Mouse (Mus musculus): ENCODE measurements around the gene Fat1. TPM values are rescaled to one million over a fixed set of nuclear protein-coding genes. Genes with fewer than 3 reads are reported as not detected.

Fat1 gene
- polyA plus RNA-seq, 1 experiment from 2014 or later, result 31.5 TPM

- Histone ChIP-seq H3K9ac (no peak overlapping the region), H3K27me3 (no peaks in the 10 kb centered on the region), H3K36me3 (peaks cover 29% of the 10 kb centered on the region), H3K27ac (no peak overlapping the region), H3K9me3 (no peaks in the 10 kb centered on the region), H3K4me1 (peaks cover 50% of the 10 kb centered on the region), H3K4me2 (replicated peaks) (no peak overlapping the region), H3K4me3 (no peak overlapping the region)
- no peak for ATAC-seq (ENCODE audit: low FRiP score, low read depth)
- WGBS, result 47% methylated on average over 6 of the region's 6 CpGs
These were observed 57.4 kb downstream of the Fat1 start for GRCm38 (mm10) chr8:44992664-44993063.

- Histone ChIP-seq H3K27ac (no peak overlapping the region), H3K36me3 (peaks cover 29% of the 10 kb centered on the region), H3K9ac (no peak overlapping the region), H3K4me2 (replicated peaks) (no peak overlapping the region), H3K27me3 (no peaks in the 10 kb centered on the region), H3K4me3 (no peak overlapping the region), H3K4me1 (peaks cover 57% of the 10 kb centered on the region), H3K9me3 (no peaks in the 10 kb centered on the region)
- no peak for ATAC-seq (ENCODE audit: low FRiP score, low read depth)
- 69% methylated on average over 4 of the region's 4 CpGs for WGBS
These were observed 58.1 kb downstream of the Fat1 start for GRCm38 (mm10) chr8:44993376-44993775.

- WGBS, result 20% methylated on average over 3 of the region's 3 CpGs
- H3K4me2 ChIP-seq (replicated peaks), result no peak overlapping the region
- peaks cover 70% of the 10 kb centered on the region for H3K4me1 ChIP-seq
- H3K9ac ChIP-seq, result no peak overlapping the region
- peak; percentile 52; the same call in 1 of the 2 replicates for ATAC-seq (ENCODE audit: low FRiP score, low read depth)
- no peaks in the 10 kb centered on the region for H3K9me3 ChIP-seq
- H3K36me3 ChIP-seq, result peaks cover 8% of the 10 kb centered on the region
- no peak overlapping the region for H3K4me3 ChIP-seq
- H3K27me3 ChIP-seq, result no peaks in the 10 kb centered on the region
- no peak overlapping the region for H3K27ac ChIP-seq
These were observed 61.2 kb downstream of the Fat1 start for GRCm38 (mm10) chr8:44996493-44996892.

- no peak overlapping the region for H3K9ac ChIP-seq
- H3K4me1 ChIP-seq, result peaks cover 69% of the 10 kb centered on the region
- WGBS, result 54% methylated on average over 3 of the region's 3 CpGs
- H3K4me2 ChIP-seq (replicated peaks), result peak overlapping the region; percentile 40; the same call in 1 of the 2 replicates
- H3K36me3 ChIP-seq, result peaks cover 10% of the 10 kb centered on the region; the same call in 1 of the 2 replicates
- no peak overlapping the region for H3K4me3 ChIP-seq
- no peak overlapping the region for H3K27ac ChIP-seq
- H3K9me3 ChIP-seq, result no peaks in the 10 kb centered on the region
- no peak for ATAC-seq (ENCODE audit: low FRiP score, low read depth)
- no peaks in the 10 kb centered on the region for H3K27me3 ChIP-seq
These were observed 62.1 kb downstream of the Fat1 start for GRCm38 (mm10) chr8:44997321-44997720.

DNA sequence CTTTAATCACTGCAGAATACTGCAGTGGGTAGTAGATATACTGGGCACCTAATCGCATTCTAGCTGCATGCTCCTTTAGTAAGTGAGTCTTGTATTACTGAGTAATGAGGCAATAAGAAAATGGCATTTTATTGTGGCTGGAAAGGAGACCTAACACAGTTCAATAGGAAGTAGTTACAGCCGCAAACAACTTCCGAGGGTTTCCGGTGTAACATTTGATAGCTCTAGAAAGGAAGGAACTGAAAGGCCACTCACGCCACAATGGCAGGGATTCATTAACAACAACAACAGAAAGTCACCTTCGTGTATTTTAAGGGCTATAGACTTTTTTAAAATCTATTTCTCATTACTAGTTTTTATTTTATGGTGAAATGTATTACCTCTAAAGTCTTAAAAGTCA lies 62.6 kb downstream of the Fat1 start:
- Histone ChIP-seq H3K9me3 (no peaks in the 10 kb centered on the region), H3K4me2 (replicated peaks) (peak overlapping the region; percentile 40), H3K27me3 (no peaks in the 10 kb centered on the region), H3K36me3 (peaks cover 6% of the 10 kb centered on the region; the same call in 1 of the 2 replicates), H3K27ac (no peak overlapping the region), H3K4me1 (peaks cover 69% of the 10 kb centered on the region), H3K4me3 (no peak overlapping the region), H3K9ac (no peak overlapping the region)
- no peak for ATAC-seq (ENCODE audit: low FRiP score, low read depth)
- WGBS, result 28% methylated on average over 6 of the region's 6 CpGs

GRCm38 (mm10) chr8:44998275-44998674 lies 63.0 kb downstream of the Fat1 start:
- no peak for ATAC-seq (ENCODE audit: low FRiP score, low read depth)
- H3K4me3 ChIP-seq, result no peak overlapping the region

GRCm38 (mm10) chr8:44998681-44999277 lies 63.5 kb downstream of the Fat1 start:
- Histone ChIP-seq H3K27me3 (no peaks in the 10 kb centered on the region), H3K4me1 (peaks cover 68% of the 10 kb centered on the region), H3K27ac (peak overlapping the region; percentile 55; the same call in 1 of the 2 replicates), H3K4me2 (replicated peaks) (peak overlapping the region; percentile 40), H3K9ac (no peak overlapping the region), H3K9me3 (no peaks in the 10 kb centered on the region), H3K36me3 (peaks cover 6% of the 10 kb centered on the region; the same call in 1 of the 2 replicates), H3K4me3 (no peak overlapping the region)
- WGBS, result 37% methylated on average over 11 of the region's 11 CpGs
- ATAC-seq (ENCODE audit: low FRiP score, low read depth), result peak; percentile 78

More at GRCm38 (mm10) chr8:44998275-44998674, 63.0 kb downstream of the Fat1 start:
- Histone ChIP-seq H3K4me1 (peaks cover 71% of the 10 kb centered on the region), H3K4me2 (replicated peaks) (peak overlapping the region; percentile 40), H3K9me3 (no peaks in the 10 kb centered on the region), H3K36me3 (peaks cover 6% of the 10 kb centered on the region; the same call in 1 of the 2 replicates), H3K27ac (peak overlapping the region; percentile 55; the same call in 1 of the 2 replicates), H3K9ac (no peak overlapping the region), H3K27me3 (no peaks in the 10 kb centered on the region)
- 41% methylated on average over 9 of the region's 9 CpGs for WGBS

GRCm38 (mm10) chr8:45001577-45002197 lies 66.4 kb downstream of the Fat1 start:
- WGBS, result 31% methylated on average over 8 of the region's 8 CpGs
- no peak overlapping the region for H3K4me3 ChIP-seq
- H3K27ac ChIP-seq, result 0 out of 2 replicates have a peak overlapping the region, but pooled peaks have one; percentile 2
- no peaks in the 10 kb centered on the region for H3K9me3 ChIP-seq
- peaks cover 52% of the 10 kb centered on the region for H3K4me1 ChIP-seq
- H3K4me2 ChIP-seq (replicated peaks), result no peak overlapping the region
- no peak overlapping the region for H3K9ac ChIP-seq
- H3K27me3 ChIP-seq, result no peaks in the 10 kb centered on the region
- peaks cover 6% of the 10 kb centered on the region; the same call in 1 of the 2 replicates for H3K36me3 ChIP-seq
- ATAC-seq (ENCODE audit: low FRiP score, low read depth), result 0 out of 2 replicates have a peak, but pooled peaks have one; percentile 42

GRCm38 (mm10) chr8:45002686-45003085 lies 67.4 kb downstream of the Fat1 start:
- no peak overlapping the region for H3K9ac ChIP-seq
- no peak for ATAC-seq (ENCODE audit: low FRiP score, low read depth)
- peaks cover 6% of the 10 kb centered on the region for H3K36me3 ChIP-seq
- H3K4me3 ChIP-seq, result no peak overlapping the region
- no peaks in the 10 kb centered on the region for H3K27me3 ChIP-seq
- WGBS, result 64% methylated on average over 4 of the region's 4 CpGs
- no peak overlapping the region for H3K4me2 ChIP-seq (replicated peaks)
- H3K9me3 ChIP-seq, result no peaks in the 10 kb centered on the region
- H3K4me1 ChIP-seq, result peaks cover 42% of the 10 kb centered on the region
- H3K27ac ChIP-seq, result no peak overlapping the region

- ATAC-seq (ENCODE audit: low FRiP score, low read depth), result no peak
- Histone ChIP-seq H3K27ac (no peak overlapping the region), H3K9me3 (no peaks in the 10 kb centered on the region), H3K36me3 (peaks cover 19% of the 10 kb centered on the region), H3K4me3 (no peak overlapping the region), H3K4me2 (replicated peaks) (no peak overlapping the region), H3K27me3 (no peaks in the 10 kb centered on the region), H3K4me1 (peaks cover 28% of the 10 kb centered on the region), H3K9ac (no peak overlapping the region)
- WGBS, result 68% methylated on average over 3 of the region's 3 CpGs
These were observed 68.8 kb downstream of the Fat1 start for GRCm38 (mm10) chr8:45004021-45004420.

- H3K9me3 ChIP-seq, result no peaks in the 10 kb centered on the region
- H3K27me3 ChIP-seq, result no peaks in the 10 kb centered on the region
- no peak overlapping the region for H3K9ac ChIP-seq
- WGBS, result 33% methylated on average over 4 of the region's 4 CpGs
- H3K4me2 ChIP-seq (replicated peaks), result no peak overlapping the region
- no peak overlapping the region for H3K4me3 ChIP-seq
- peaks cover 4% of the 10 kb centered on the region; the same call in 1 of the 2 replicates for H3K4me1 ChIP-seq
- no peak overlapping the region for H3K27ac ChIP-seq
- H3K36me3 ChIP-seq, result peaks cover 76% of the 10 kb centered on the region
- ATAC-seq (ENCODE audit: low FRiP score, low read depth), result no peak
These were observed 75.4 kb downstream of the Fat1 start for GRCm38 (mm10) chr8:45010685-45011084.

- no peak overlapping the region for H3K4me2 ChIP-seq (replicated peaks)
- H3K27ac ChIP-seq, result no peak overlapping the region
- no peak overlapping the region for H3K9ac ChIP-seq
- H3K4me1 ChIP-seq, result peaks cover 3% of the 10 kb centered on the region; the same call in 1 of the 2 replicates
- H3K27me3 ChIP-seq, result no peaks in the 10 kb centered on the region
- no peak overlapping the region for H3K4me3 ChIP-seq
- no peak for ATAC-seq (ENCODE audit: low FRiP score, low read depth)
- 91% methylated on average over 12 of the region's 12 CpGs for WGBS
- H3K36me3 ChIP-seq, result peaks cover 80% of the 10 kb centered on the region
- H3K9me3 ChIP-seq, result no peaks in the 10 kb centered on the region
These were observed 76.5 kb downstream of the Fat1 start for GRCm38 (mm10) chr8:45011774-45012173.
